Mouse (Mus musculus) liver, embryonic 13.5 days (tissue): ENCODE measurements around the gene Fam83g. TPM values are rescaled to one million over a fixed set of nuclear protein-coding genes. Genes with fewer than 3 reads are reported as not detected.

Source experiments
- ATAC-seq: fragments of 200-750 bp; cut with Nextera tagmentation; 2 replicates; pipeline ENCODE4 v1.8.0; 2017; ENCODE audit warnings: low read depth, mild to moderate bottlenecking, moderate number of reproducible peaks, moderate library complexity
- DNase-seq: peaks from one replicate; pipeline ENCODE4 v3.0.0; 2022
- H3K27ac ChIP-seq: fragments of 300-500 bp; sonication (generic); 2 replicates; pipeline ENCODE4 v1.5.1; 2015; ENCODE audit warnings: moderate library complexity, mild to moderate bottlenecking, inconsistent platforms
- H3K27me3 ChIP-seq: fragments of 300-500 bp; sonication (generic); 2 replicates; pipeline ENCODE4 v1.6.1; 2015; ENCODE audit warnings: mild to moderate bottlenecking, inconsistent platforms
- H3K36me3 ChIP-seq: fragments of 300-500 bp; sonication (generic); 2 replicates; pipeline ENCODE4 v1.6.1; 2015; ENCODE audit warnings: mild to moderate bottlenecking, inconsistent platforms
- H3K4me1 ChIP-seq: fragments of 300-500 bp; sonication (generic); replicated peaks from 2 replicates; pipeline ENCODE4 v1.6.1; 2015; ENCODE audit warnings: inconsistent platforms
- H3K4me2 ChIP-seq: fragments of 300-500 bp; sonication (generic); 2 replicates; pipeline ENCODE4 v1.6.1; 2015; ENCODE audit warnings: inconsistent platforms, mild to moderate bottlenecking, moderate library complexity
- H3K4me3 ChIP-seq: fragments of 300-500 bp; sonication (generic); replicated peaks from 2 replicates; pipeline ENCODE4 v1.5.1; 2015; ENCODE audit warnings: mild to moderate bottlenecking, inconsistent platforms
- H3K9ac ChIP-seq: fragments of 300-500 bp; sonication (generic); 2 replicates; pipeline ENCODE4 v1.6.1; 2015; ENCODE audit warnings: mild to moderate bottlenecking, inconsistent platforms
- H3K9me3 ChIP-seq: fragments of 300-500 bp; sonication (generic); replicated peaks from 2 replicates; pipeline ENCODE4 v1.6.1; 2016; ENCODE audit warnings: inconsistent platforms
- WGBS: fragments of 180-500 bp; shearing (Covaris S2); methylation state at CpG from one replicate; pipeline ENCODE4 v1.1.7; 2015; ENCODE audit not compliant: insufficient replicate concordance; 5-methylcytosine and 5-hydroxymethylcytosine counted together
- polyA plus RNA-seq: library from polyadenylated mRNA; unstranded; fragments of >200 nt; fragmentation: Nextera tagmentation; extraction: Ambion mirVana; gene quantifications from 2 replicates; pipeline ENCODE4 v1.2.1, GENCODE M21; 2015

Gene Fam83g
- polyA plus RNA-seq, 1 experiment from 2014 or later, result 5.4 TPM

GRCm38 (mm10) chr11:61653568-61653967 is 30.3 kb upstream of the Fam83g start:
- peak overlapping the region; percentile 2; the same call in 1 of the 2 replicates for H3K4me2 ChIP-seq
- no peaks in the 10 kb centered on the region for H3K36me3 ChIP-seq
- ATAC-seq, result no peak
- H3K9ac ChIP-seq, result no peak overlapping the region
- no peak overlapping the region for H3K27ac ChIP-seq
- no peaks in the 10 kb centered on the region for H3K9me3 ChIP-seq
- 46% methylated on average over 2 of the region's 2 CpGs for WGBS
- H3K27me3 ChIP-seq, result no peaks in the 10 kb centered on the region
- DNase-seq, result no peak
- H3K4me1 ChIP-seq, result no peaks in the 10 kb centered on the region
- peak overlapping the region; percentile 20 for H3K4me3 ChIP-seq

GRCm38 (mm10) chr11:61654786-61655311 is 29.0 kb upstream of the Fam83g start:
- H3K27ac ChIP-seq, result no peak overlapping the region
- no peaks in the 10 kb centered on the region for H3K27me3 ChIP-seq
- no peak overlapping the region for H3K4me2 ChIP-seq
- no peak overlapping the region for H3K4me3 ChIP-seq
- no peak overlapping the region for H3K9ac ChIP-seq
- 70% methylated on average over 4 of the region's 4 CpGs for WGBS
- ATAC-seq, result no peak
- H3K36me3 ChIP-seq, result no peaks in the 10 kb centered on the region
- H3K9me3 ChIP-seq, result no peaks in the 10 kb centered on the region
- 0 out of 2 replicates have a peak, but pooled peaks cover 5% of the 10 kb centered on the region for H3K4me1 ChIP-seq
- DNase-seq, result no peak

- no peak for DNase-seq
- H3K4me3 ChIP-seq, result no peak overlapping the region
- H3K36me3 ChIP-seq, result no peaks in the 10 kb centered on the region
- H3K27ac ChIP-seq, result no peak overlapping the region
- H3K4me1 ChIP-seq, result 0 out of 2 replicates have a peak, but pooled peaks cover 5% of the 10 kb centered on the region
- H3K9me3 ChIP-seq, result no peaks in the 10 kb centered on the region
- no peaks in the 10 kb centered on the region for H3K27me3 ChIP-seq
- no peak overlapping the region for H3K4me2 ChIP-seq
- WGBS, result 52% methylated on average over 4 of the region's 4 CpGs
- no peak overlapping the region for H3K9ac ChIP-seq
- no peak for ATAC-seq
Observed at GRCm38 (mm10) chr11:61655649-61656048, 28.2 kb upstream of the Fam83g start.

GRCm38 (mm10) chr11:61656148-61656850 is 27.6 kb upstream of the Fam83g start:
- no peak overlapping the region for H3K27ac ChIP-seq
- no peaks in the 10 kb centered on the region for H3K27me3 ChIP-seq
- H3K9me3 ChIP-seq, result no peaks in the 10 kb centered on the region
- ATAC-seq, result no peak
- no peaks in the 10 kb centered on the region for H3K36me3 ChIP-seq
- no peak overlapping the region for H3K4me2 ChIP-seq
- no peak overlapping the region for H3K4me3 ChIP-seq
- 0 out of 2 replicates have a peak, but pooled peaks cover 5% of the 10 kb centered on the region for H3K4me1 ChIP-seq
- no peak for DNase-seq
- H3K9ac ChIP-seq, result no peak overlapping the region
- 38% methylated on average over 6 of the region's 6 CpGs for WGBS

- Histone ChIP-seq H3K4me1 (0 out of 2 replicates have a peak, but pooled peaks cover 5% of the 10 kb centered on the region), H3K4me3 (no peak overlapping the region), H3K4me2 (no peak overlapping the region), H3K9ac (no peak overlapping the region), H3K27me3 (no peaks in the 10 kb centered on the region), H3K36me3 (no peaks in the 10 kb centered on the region), H3K27ac (no peak overlapping the region), H3K9me3 (no peaks in the 10 kb centered on the region)
- 55% methylated on average over 2 of the region's 2 CpGs for WGBS
- no peak for ATAC-seq
- DNase-seq, result no peak
Observed at GRCm38 (mm10) chr11:61657432-61657831, 26.5 kb upstream of the Fam83g start.

GRCm38 (mm10) chr11:61658360-61658922 is 25.4 kb upstream of the Fam83g start:
- Histone ChIP-seq H3K36me3 (no peaks in the 10 kb centered on the region), H3K9me3 (no peaks in the 10 kb centered on the region), H3K4me2 (no peak overlapping the region), H3K9ac (no peak overlapping the region), H3K27me3 (no peaks in the 10 kb centered on the region), H3K27ac (no peak overlapping the region), H3K4me1 (0 out of 2 replicates have a peak, but pooled peaks cover 5% of the 10 kb centered on the region), H3K4me3 (no peak overlapping the region)
- ATAC-seq, result no peak
- 74% methylated on average over 3 of the region's 3 CpGs for WGBS
- DNase-seq, result no peak

GRCm38 (mm10) chr11:61659011-61659858 is 24.7 kb upstream of the Fam83g start:
- no peaks in the 10 kb centered on the region for H3K36me3 ChIP-seq
- H3K4me1 ChIP-seq, result 0 out of 2 replicates have a peak, but pooled peaks cover 5% of the 10 kb centered on the region
- H3K4me2 ChIP-seq, result no peak overlapping the region
- ATAC-seq (no peak), DNase-seq (no peak)
- 53% methylated on average over 4 of the region's 4 CpGs for WGBS
- no peaks in the 10 kb centered on the region for H3K9me3 ChIP-seq
- no peak overlapping the region for H3K27ac ChIP-seq
- H3K9ac ChIP-seq, result no peak overlapping the region
- no peaks in the 10 kb centered on the region for H3K27me3 ChIP-seq
- H3K4me3 ChIP-seq, result no peak overlapping the region

- WGBS, result 78% methylated on average over 8 of the region's 8 CpGs
- H3K4me1 ChIP-seq, result 0 out of 2 replicates have a peak, but pooled peaks cover 5% of the 10 kb centered on the region
- no peaks in the 10 kb centered on the region for H3K9me3 ChIP-seq
- DNase-seq, result no peak
- H3K27ac ChIP-seq, result no peak overlapping the region
- no peak for ATAC-seq
- H3K4me2 ChIP-seq, result no peak overlapping the region
- H3K36me3 ChIP-seq, result no peaks in the 10 kb centered on the region
- H3K9ac ChIP-seq, result no peak overlapping the region
- H3K27me3 ChIP-seq, result no peaks in the 10 kb centered on the region
- H3K4me3 ChIP-seq, result no peak overlapping the region
Observed at GRCm38 (mm10) chr11:61660001-61660400, 23.9 kb upstream of the Fam83g start.

- Histone ChIP-seq H3K27ac (no peak overlapping the region), H3K9ac (no peak overlapping the region), H3K4me2 (no peak overlapping the region), H3K9me3 (no peaks in the 10 kb centered on the region), H3K4me3 (no peak overlapping the region), H3K36me3 (no peaks in the 10 kb centered on the region), H3K27me3 (no peaks in the 10 kb centered on the region), H3K4me1 (0 out of 2 replicates have a peak, but pooled peaks cover 5% of the 10 kb centered on the region)
- no peak for ATAC-seq
- 47% methylated on average over 7 of the region's 7 CpGs for WGBS
- no peak for DNase-seq
Observed at GRCm38 (mm10) chr11:61660806-61661392, 23.0 kb upstream of the Fam83g start.

- WGBS, result 74% methylated on average over 5 of the region's 5 CpGs
- H3K4me1 ChIP-seq, result peaks cover 10% of the 10 kb centered on the region; the same call in 1 of the 2 replicates
- ATAC-seq, result no peak
Observed at GRCm38 (mm10) chr11:61662189-61662588, 21.7 kb upstream of the Fam83g start.

GRCm38 (mm10) chr11:61665401-61665800 is 18.5 kb upstream of the Fam83g start:
- 62% methylated on average over 4 of the region's 4 CpGs for WGBS
- ATAC-seq (no peak), DNase-seq (no peak)
- Histone ChIP-seq H3K27me3 (no peaks in the 10 kb centered on the region), H3K4me2 (no peak overlapping the region), H3K4me3 (no peak overlapping the region), H3K4me1 (peaks cover 7% of the 10 kb centered on the region; the same call in 1 of the 2 replicates), H3K27ac (no peak overlapping the region), H3K9ac (no peak overlapping the region), H3K36me3 (no peaks in the 10 kb centered on the region), H3K9me3 (no peaks in the 10 kb centered on the region)

More at GRCm38 (mm10) chr11:61662189-61662588, 21.7 kb upstream of the Fam83g start:
- DNase-seq, result no peak
- H3K27ac ChIP-seq, result no peak overlapping the region
- H3K9me3 ChIP-seq, result no peaks in the 10 kb centered on the region
- H3K9ac ChIP-seq, result no peak overlapping the region
- no peaks in the 10 kb centered on the region for H3K36me3 ChIP-seq
- H3K27me3 ChIP-seq, result no peaks in the 10 kb centered on the region
- no peak overlapping the region for H3K4me3 ChIP-seq
- H3K4me2 ChIP-seq, result no peak overlapping the region
